Mouse (Mus musculus): ENCODE measurements at regions not wholly inside any gene's neighbourhood (a gene's known extent, or its start where the extent isn't known, plus 50 kb on each side); places are given as distances from the start of the nearest gene placed in this dataset.

- TF ChIP-seq GATA4 (IDR thresholded peaks at IDR 0.05; ENCODE audit: insufficient replicate concordance, low read length), result no peak
Observed at GRCm38 (mm10) chr3:137067336-137067735, 273.5 kb upstream of the Emcn start.

- no peak for TF ChIP-seq GATA4 (IDR thresholded peaks at IDR 0.05; ENCODE audit: insufficient replicate concordance, low read length)
Observed at GRCm38 (mm10) chr3:137069334-137069733, 271.5 kb upstream of the Emcn start.

- TF ChIP-seq GATA4 (IDR thresholded peaks at IDR 0.05; ENCODE audit: insufficient replicate concordance, low read length), result no peak
Observed at GRCm38 (mm10) chr3:137077718-137078599, 262.9 kb upstream of the Emcn start.

- no peak for TF ChIP-seq GATA4 (IDR thresholded peaks at IDR 0.05; ENCODE audit: insufficient replicate concordance, low read length)
Observed at GRCm38 (mm10) chr3:137078600-137078975, 262.3 kb upstream of the Emcn start.

GRCm38 (mm10) chr3:137086896-137087295, 254.0 kb upstream of the Emcn start:
- TF ChIP-seq GATA4 (IDR thresholded peaks at IDR 0.05; ENCODE audit: insufficient replicate concordance, low read length), result no peak

DNA sequence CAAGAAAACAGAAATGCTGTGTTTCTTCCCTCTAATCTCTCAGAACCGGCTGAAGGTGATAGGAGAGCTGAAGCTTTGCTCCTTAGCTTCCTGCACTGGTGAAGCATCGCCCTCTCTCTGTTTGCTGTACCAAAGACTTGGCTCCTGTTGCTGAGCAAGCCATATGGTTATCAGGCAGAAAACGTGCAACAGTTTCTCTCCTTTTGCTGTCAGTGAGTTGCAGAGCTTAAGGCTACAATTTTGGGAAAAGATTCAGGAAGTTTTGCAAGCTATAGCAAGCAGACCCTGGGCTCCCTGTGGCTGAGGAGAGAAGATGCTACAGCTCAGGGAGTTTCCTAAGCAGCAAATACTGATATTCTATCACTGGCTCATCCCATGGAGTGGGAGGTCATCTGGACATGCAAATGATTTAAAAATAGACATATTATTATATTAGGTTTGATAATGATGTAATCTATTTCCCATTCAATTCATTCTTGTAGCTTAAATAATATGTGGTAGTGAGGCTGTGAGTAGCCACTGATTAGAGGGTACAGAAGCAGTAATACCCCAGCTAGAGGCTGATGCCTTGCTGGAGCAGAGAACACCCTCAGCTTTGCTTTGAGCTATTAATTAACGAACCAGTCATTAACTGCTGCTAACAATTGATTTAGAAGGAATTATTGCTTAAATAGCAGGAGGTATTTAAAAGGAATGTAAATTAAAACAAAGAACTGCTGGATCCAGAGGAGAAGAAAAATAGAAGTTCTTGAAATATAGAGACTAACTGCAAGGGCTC, 240.1 kb upstream of the Emcn start:
- no peak for TF ChIP-seq GATA4 (IDR thresholded peaks at IDR 0.05; ENCODE audit: insufficient replicate concordance, low read length)

DNA sequence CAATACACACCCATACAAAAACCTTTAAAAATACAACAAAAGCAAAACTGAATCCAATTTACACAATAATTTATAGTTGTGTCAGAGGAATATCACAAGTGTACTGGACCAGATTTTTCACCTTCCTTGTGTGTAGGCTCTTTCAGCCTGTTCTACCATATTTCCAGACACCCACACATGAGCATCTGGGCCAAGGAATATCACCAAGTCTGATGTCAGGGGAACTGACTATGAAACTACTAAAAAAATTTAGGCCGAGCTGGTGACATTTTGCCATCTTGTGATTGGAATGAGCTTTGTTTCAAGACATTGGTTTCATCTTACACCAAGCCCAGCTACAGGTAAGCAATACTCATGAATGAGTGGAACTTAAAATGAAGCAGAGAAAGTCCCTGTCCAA, 234.9 kb upstream of the Emcn start:
- TF ChIP-seq GATA4 (IDR thresholded peaks at IDR 0.05; ENCODE audit: insufficient replicate concordance, low read length), result no peak

GRCm38 (mm10) chr3:137108197-137108596, 232.7 kb upstream of the Emcn start:
- no peak for TF ChIP-seq GATA4 (IDR thresholded peaks at IDR 0.05; ENCODE audit: insufficient replicate concordance, low read length)

GRCm38 (mm10) chr3:137109786-137110185, 231.1 kb upstream of the Emcn start:
- no peak for TF ChIP-seq GATA4 (IDR thresholded peaks at IDR 0.05; ENCODE audit: insufficient replicate concordance, low read length)

GRCm38 (mm10) chr3:137110485-137110884, 230.4 kb upstream of the Emcn start:
- no peak for TF ChIP-seq GATA4 (IDR thresholded peaks at IDR 0.05; ENCODE audit: insufficient replicate concordance, low read length)

- TF ChIP-seq GATA4 (IDR thresholded peaks at IDR 0.05; ENCODE audit: insufficient replicate concordance, low read length), result no peak
Observed at GRCm38 (mm10) chr3:137129967-137130366, 210.9 kb upstream of the Emcn start.

DNA sequence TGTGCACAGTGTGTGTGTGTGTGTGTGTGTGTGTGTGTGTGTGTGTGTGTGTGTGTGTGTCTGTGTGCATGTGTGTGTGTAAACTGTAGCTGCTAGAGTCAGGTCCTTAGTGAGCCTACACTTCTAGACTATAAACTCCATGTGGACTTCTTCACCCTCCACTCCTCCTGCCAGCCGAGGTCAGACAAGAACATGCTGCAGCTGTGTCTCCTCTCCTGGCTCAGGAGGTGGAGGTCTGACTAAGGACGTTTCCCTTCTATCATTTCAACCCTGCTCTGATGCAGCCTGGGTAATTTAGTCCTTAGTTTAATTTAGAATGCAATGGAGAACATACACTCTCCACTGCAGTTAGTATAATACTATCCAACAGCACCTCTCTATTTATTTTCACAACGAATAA, 198.8 kb upstream of the Emcn start:
- no peak for TF ChIP-seq GATA4 (IDR thresholded peaks at IDR 0.05; ENCODE audit: insufficient replicate concordance, low read length)

- TF ChIP-seq GATA4 (IDR thresholded peaks at IDR 0.05; ENCODE audit: insufficient replicate concordance, low read length), result no peak
Observed at GRCm38 (mm10) chr3:137146062-137146461, 194.8 kb upstream of the Emcn start.

- TF ChIP-seq GATA4 (IDR thresholded peaks at IDR 0.05; ENCODE audit: insufficient replicate concordance, low read length), result no peak
Observed at GRCm38 (mm10) chr3:137147405-137147804, 193.5 kb upstream of the Emcn start.

DNA sequence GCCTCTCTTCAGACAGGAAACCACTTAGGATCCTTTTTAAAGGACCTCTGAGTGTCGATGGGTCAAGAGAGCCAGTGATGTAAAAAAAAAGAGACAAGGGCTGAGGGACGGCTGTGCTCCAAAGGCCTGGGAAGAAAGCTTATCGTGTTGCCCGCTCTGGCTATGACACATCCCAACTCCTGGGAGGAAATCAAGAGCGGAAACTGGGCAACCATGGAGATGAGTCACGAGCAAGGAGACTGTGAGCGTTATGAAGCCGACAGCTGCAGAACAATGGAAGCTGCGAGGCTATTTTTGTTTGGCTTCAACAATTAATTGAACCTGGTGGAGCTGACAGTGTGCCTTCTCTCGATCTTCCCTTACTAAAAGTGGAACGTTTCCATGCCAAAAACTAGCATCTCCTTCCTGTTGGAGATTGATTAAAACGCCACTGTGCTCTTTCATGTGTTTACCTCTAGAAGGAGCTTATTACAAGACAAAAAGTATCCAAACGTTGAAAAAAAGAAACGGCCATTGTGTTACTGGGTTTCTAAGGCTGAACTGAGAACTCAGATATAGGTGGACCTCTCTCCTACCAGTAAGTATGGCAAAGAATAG, 190.4 kb upstream of the Emcn start:
- peak; percentile 75; the same call in 1 of the 2 replicates for TF ChIP-seq GATA4 (IDR thresholded peaks at IDR 0.05; ENCODE audit: insufficient replicate concordance, low read length)

- TF ChIP-seq GATA4 (IDR thresholded peaks at IDR 0.05; ENCODE audit: insufficient replicate concordance, low read length), result no peak
Observed at GRCm38 (mm10) chr3:137151431-137151830, 189.4 kb upstream of the Emcn start.

Measured in liver, adult (tissue).